ENCODE assay signal across 29 mouse cellular contexts in the genomic region with DNA sequence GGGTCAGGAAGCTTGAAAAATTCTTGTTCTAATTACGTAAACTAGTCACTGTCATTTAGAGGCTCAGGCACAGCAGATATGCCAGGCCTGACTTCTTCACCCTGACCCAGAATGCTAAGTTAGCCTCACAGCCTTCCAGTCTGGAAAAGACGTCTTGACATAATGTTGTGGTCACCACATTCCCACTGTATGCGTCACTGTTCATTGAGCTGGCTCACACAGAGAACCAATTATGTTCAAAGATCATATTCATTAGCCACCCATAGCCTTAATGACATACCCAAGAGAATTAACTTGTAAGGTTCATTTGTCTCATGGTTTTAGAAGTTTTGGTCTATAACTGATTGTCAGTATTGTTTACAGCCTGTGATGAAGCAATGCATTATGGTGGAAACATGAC. TPM values are rescaled to one million over a fixed set of nuclear protein-coding genes. Genes with fewer than 3 reads are reported as not detected.
"Had no signal": no experiment of that assay in that cellular context is flagged by ENCODE, and none has a peak within 500 bp of the region (broad histone marks: within the 10 kb centered on the region; RNA-seq: fewer than 3 reads in every experiment).

No protein-coding gene starts in this region.

- DNase-seq: lung, adult 18-20 months; lung, embryonic 14.5 days; lung, postnatal 10 days; lung, postnatal 4 days; retina, postnatal 1 day; right cerebral cortex, adult 18-20 months; right cerebral cortex, postnatal 25 days; right cerebral cortex, postnatal 4 days; spleen, adult 18-20 months; thymus, adult 18-20 months; thymus, postnatal 25 days; thymus, postnatal 4 days had no signal

- H3K4me2 ChIP-seq: lung, embryonic 14.5 days; midbrain, embryonic 12.5 days; midbrain, embryonic 15.5 days; neural tube, embryonic 13.5 days; neural tube, embryonic 15.5 days had no signal

- H3K27ac ChIP-seq: midbrain, embryonic 10.5 days; midbrain, embryonic 12.5 days; midbrain, embryonic 15.5 days; neural tube, embryonic 13.5 days; neural tube, embryonic 15.5 days had no signal

- H3K9ac ChIP-seq: lung, embryonic 14.5 days; midbrain, embryonic 12.5 days; midbrain, embryonic 15.5 days; neural tube, embryonic 13.5 days; neural tube, embryonic 15.5 days had no signal

- H3K4me3 ChIP-seq: midbrain, embryonic 10.5 days; midbrain, embryonic 12.5 days; midbrain, embryonic 15.5 days; neural tube, embryonic 13.5 days; neural tube, embryonic 15.5 days had no signal

- ATAC-seq: midbrain, embryonic 15.5 days had no signal

- H3K27me3 ChIP-seq: midbrain, embryonic 12.5 days; midbrain, embryonic 15.5 days; neural tube, embryonic 13.5 days; neural tube, embryonic 15.5 days had no signal

- H3K36me3 ChIP-seq: midbrain, embryonic 10.5 days; midbrain, embryonic 12.5 days; midbrain, embryonic 15.5 days; neural tube, embryonic 13.5 days; neural tube, embryonic 15.5 days had no signal

- H3K4me1 ChIP-seq: midbrain, embryonic 10.5 days; midbrain, embryonic 12.5 days; midbrain, embryonic 15.5 days; neural tube, embryonic 13.5 days; neural tube, embryonic 15.5 days had no signal

RNA-seq across cellular contexts. Expression of a gene that starts 5.4 kb away (rescaled TPM):
- total RNA-seq: megakaryocyte, adult 5-6 weeks; megakaryocyte-erythroid progenitor cell, adult 5-6 weeks; midbrain, postnatal 0 days; monocyte, adult 5-6 weeks had no signal
- polyA plus RNA-seq: liver, embryonic 16.5 days; lung, embryonic 14.5 days; lung, embryonic 16.5 days; midbrain, embryonic 10.5 days; midbrain, embryonic 12.5 days; midbrain, embryonic 15.5 days; midbrain, postnatal 0 days; neural tube, embryonic 11.5 days; neural tube, embryonic 13.5 days; neural tube, embryonic 15.5 days; small intestine, adult 2 months; stomach, embryonic 14.5 days; stomach, embryonic 16.5 days; thymus, postnatal 0 days; urinary bladder, adult 2 months had no signal
